Mouse (Mus musculus): ENCODE data around the gene Ntmt1. TPM values are rescaled to one million over a fixed set of nuclear protein-coding genes. Genes with fewer than 3 reads are reported as not detected.

Gene Ntmt1
- polyA plus RNA-seq, 1 experiment: 35.6 TPM

DNA sequence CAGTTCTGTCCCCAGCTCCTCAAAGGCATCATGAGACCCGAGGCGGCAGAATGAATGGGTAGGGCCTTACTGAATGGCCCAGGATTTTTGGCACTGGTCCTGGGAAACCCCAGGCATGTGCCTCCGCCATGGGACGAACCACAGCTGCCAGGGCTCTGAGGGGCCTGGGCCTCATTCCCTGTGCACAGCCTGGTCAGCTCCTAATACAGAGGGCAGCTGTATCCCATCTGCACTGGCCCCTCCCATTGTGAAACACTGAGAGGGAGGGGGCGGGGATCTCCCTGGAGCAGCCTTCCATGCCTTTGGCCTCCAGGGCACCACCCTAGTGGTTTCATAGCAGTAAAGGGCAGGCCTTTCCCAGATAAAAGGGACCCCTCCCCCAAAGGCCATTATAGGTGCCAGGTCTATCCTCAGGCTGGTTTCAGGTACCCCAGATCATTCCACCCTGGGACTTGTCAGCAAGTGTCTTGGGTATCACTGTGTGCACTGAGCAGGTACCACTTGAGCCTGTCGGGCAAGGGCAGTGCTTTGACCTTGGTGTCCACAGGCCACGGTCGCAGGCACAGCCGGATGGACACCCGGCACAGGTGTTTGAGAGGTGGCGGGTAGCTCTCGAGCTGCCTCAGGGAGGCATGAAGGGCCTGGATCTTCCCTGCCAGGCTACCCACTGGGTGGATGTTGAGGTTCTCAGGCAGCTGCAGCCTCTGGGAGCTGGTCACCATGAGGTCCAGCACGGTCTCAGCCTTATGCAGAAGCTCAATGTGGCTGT, 15.9 kb downstream of the Ntmt1 start:
- no peak for DNase-seq (ENCODE audit: low read depth)

DNA sequence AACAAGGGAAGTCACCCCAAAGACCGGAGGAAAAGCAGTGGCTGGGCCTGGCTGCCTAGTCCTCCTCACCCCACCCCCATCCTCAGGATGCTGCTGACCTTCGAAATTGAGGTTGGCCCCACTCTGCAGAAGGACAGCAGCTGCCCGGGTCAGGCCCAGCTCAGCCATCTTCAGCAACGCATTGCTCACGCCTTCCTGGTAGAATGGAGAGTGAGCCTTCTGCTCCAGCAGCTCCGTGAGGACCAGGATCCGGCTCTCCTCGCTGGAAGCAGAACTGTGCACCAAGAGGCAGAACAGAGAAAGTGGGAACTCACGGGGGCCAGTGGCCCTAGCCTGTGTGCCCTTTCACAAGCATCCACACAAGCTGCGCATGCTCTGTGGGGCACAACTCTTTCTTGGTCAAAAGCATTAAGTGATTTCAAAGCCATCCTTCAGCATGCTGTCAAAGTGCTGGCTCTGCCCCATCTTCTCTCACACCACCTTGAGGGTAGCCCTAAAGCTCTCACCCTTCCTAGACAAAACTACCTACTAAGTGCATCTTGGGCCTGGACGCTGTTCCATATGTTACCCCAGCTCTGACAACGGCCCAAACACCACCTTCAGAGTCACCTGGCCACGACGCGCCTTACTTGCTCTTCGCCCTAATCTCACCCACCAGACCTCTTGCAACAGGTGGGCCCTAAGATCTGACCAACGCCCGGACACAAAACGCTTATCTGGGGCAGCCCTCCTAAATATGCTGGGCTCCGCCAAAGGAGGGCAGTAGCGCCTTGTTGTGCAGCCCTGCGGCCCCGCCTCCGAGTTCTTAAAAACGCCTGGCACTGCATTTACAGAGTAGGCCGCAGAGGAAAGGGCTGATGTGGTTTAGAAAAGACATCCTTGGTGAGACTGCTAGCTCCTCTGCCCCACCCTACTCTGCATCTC, 19.5 kb downstream of the Ntmt1 start:
- DNase-seq (ENCODE audit: low read depth): no peak

DNA sequence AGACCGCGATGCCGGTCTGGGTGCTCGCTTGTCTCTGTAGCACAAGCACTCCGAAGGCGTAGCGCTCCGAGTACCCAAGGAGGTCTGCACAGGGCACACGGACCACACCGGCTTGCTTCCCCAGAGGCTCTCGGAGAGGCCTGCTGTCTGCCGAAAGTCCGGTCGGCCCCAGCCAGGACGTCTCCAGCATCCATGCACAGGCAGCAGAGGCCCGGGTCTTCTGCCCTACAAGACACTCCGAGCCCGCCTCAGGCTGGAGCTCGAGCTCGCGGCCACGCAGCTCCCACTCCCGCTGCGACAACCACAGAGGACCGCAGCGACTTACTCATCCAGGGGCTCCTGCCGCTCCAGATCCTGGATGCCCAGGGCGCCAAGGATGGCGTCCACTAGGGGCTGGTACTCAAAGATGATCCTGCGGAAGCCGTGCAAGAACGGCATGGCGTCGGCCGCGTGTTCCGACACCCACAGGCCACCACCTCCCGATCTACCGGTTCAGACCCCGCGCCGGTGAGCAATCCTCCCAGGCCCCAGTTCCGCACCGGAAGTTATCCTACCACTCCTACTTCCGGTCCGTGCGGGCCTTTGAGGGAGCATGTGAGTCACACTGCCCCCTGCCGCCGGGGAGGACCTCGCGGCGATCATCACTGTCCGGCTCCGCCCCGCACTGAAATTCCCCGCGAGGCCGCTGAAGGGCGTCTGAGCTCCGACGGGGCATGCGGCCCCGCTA, 20.3 kb downstream of the Ntmt1 start:
- no peak for DNase-seq (ENCODE audit: low read depth)

DNA sequence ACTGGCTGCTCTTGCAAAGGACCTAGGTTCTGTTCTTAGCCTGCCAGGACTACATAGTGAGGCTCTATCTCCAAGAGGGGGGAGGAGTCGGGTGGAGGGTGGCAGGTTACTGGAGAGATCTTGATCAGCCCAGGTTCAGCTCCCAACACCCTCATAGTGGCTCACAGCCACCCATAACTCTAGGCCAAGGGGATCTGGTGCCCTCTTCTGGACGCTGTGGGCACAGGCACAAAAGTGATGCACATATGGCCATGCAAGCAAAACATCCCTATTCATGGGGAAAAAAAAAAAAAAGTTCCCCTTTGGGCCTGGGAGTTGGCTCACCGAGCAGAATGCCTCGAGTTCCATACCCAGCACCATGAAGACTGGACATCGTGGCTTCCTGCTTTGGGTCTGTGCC, 21.7 kb downstream of the Ntmt1 start:
- DNase-seq (ENCODE audit: low read depth): no peak

DNA sequence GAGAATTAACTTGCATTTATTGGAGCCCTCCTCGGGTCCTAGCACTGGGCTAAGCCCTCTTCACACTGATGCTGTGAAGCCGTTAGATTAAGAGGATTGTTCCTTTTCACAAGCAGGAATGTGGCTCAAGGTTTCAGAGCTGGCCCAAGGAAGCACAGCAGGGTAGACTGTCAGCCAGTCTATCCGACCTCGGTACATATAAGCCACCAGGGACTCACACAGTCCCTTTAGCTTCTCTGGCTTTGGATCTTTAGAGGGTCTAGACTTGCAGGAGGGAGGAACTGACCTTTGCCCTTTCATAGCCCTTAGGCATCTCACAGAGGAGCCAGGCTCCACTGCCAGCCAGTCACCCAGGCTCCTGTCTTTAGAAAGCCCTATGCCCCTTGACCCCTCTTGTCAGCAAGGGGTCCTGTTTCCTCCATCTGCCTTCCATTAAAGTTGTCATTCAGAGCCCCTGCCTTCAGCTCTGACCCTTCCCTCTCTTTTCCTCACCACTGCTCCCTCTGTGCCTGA, 22.7 kb downstream of the Ntmt1 start, which contains the start of gene Asb6:
TSS of gene Asb6 (minus strand) at position 51 of the 513 bp plus-strand sequence.
- no peak for DNase-seq (ENCODE audit: low read depth)

DNA sequence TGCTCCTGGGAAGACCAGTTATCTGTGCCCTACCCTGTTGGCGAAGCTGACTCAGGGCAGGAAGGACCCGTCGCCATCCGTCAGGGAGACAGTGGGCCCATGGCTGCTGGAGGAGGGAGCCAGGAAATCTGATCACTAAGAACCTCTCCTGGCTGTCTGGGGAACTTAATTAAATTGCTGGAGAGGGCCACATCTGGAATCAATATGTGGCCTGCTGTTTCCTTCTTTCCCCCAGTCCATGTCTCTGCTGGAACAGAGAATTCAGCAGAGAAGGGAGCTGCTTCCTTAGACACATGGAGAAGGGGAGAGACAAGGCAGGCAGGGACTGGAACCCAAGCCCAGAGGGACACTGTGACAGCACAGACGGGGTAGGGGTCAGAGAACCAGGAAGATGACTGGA, 26.0 kb downstream of the Ntmt1 start:
- no peak for DNase-seq (ENCODE audit: low read depth)

DNA sequence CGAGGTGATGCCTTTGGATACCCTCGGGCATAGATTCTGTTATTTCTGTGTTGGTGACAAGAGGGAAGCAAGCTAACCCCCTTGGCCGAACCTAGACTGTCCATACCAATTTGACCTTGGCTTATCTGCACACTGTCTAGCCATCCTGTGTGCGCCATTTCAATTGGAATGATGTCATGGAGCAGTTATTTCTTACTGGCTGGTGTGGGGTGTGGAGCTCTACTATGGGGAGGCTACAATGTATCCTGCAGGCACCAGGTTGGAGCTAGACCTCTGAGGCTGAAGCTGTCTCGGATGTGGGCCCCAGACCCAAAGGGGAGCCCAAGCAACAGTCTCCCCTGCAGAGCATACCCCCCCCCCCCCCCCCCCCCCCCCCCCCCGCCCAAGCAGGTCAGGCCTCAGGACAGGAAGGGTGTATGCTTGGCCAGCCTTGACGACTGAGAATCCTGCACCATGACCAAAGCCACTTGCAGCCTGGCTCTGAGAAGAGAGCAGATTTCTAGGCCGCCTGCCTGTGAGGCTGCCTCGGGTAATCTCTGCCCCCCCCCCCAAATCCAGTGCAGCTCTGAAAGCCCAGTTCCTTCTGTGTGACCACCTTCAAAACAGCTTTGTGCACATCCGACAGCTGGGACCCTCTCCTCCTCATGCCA, 26.9 kb downstream of the Ntmt1 start, which contains the start of gene Prrx2:
TSS of gene Prrx2 (plus strand) at position 600 of the 650 bp plus-strand sequence.
- DNase-seq (ENCODE audit: low read depth): no peak

DNA sequence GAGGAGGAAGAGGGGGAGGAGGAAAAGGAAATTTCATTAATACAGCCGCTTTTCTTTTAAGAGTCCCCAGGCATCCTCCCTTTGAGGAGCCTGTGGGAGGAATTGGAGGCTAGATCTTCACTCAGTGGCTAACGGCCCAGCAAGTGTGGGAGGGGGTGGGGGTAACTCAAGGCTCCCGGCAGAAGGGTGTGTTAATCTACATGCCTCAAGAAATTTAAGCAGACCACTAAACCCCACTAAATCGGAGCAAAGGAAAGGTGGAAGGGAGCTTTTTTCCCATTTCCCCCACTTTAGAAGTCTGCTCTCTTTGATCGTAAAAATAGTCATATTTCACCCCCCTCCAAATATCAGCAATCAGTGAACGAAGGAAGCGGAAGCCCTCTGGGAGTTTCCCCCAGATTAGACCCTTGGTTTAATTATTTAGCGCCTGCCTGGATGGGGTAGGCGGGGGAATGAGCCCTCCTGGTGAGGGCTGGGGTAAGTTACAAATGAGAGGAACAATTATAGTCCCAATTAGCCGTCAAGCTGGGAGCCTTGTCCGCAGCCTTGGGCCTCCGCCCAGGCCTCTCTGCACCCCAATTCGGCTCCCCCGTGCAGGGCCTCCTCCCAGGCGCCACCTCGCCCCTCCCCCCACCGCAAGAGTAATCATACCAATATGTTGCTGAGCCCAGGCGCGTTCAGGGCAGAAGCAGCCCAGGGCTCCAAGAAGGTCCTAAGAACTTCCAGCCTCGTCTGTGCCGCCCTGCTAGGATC, 28.8 kb downstream of the Ntmt1 start:
- no peak for DNase-seq (ENCODE audit: low read depth)

DNA sequence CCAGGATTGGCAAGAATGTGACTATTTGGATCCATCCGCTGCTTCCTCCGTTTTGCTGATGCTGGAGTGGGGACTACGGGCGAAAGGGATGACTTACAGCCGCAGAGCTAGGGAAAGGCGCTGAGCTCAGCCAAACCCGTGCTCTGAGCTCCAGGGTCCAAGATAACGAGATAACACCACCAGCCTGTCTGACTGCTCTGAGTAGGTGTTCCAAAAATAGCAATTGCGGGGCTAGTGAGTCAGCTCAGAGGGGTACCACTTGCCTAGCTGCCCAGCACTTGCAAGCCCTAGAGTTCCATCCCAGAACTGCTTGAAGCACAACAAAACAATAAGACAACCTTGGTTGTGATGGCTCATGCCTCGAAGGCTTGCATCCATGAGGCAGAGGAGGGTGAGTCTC, 35.0 kb downstream of the Ntmt1 start:
- no peak for DNase-seq (ENCODE audit: low read depth)

DNA sequence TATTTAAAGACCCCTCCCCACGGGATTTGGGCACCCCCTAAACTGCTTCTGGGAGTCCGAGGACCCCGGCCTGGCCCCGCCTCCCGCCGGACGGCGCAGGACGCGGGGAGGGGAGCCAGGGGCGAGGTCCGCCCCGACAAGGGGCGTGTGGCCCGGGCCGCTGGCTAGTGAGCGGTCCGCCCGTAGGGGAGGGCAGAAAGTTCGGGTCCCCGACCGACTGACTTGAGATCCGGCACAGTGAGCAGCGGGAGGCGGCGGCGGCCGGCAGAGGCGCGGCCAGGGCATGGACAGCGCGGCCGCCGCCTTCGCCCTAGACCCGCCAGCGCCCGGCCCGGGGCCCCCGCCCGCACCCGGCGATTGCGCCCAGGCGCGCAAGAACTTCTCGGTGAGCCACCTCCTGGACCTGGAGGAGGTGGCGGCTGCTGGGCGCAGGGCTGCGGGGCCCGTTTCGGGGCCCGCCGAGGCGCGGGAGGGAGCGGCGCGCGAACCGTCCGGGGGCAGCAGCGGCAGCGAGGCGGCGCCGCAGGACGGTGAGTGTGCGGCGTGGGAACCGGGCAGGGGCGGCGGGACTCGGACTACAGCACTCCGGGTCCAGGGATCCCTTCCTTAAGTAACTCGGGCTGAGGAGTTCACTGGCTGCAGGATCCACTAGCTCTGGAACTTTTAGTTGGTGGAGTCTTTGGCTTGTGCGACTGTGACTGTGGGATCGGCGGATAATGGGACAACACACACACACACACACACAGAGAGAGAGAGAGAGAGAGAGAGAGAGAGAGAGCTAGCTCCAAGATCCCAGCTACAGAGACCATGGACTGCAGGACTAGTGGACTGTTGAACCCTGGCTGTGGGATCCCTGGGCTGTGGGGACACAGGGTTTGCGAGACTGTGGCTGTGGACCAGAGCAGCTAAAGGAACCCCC, 37.8 kb downstream of the Ntmt1 start:
- no peak for DNase-seq (ENCODE audit: low read depth)

DNA sequence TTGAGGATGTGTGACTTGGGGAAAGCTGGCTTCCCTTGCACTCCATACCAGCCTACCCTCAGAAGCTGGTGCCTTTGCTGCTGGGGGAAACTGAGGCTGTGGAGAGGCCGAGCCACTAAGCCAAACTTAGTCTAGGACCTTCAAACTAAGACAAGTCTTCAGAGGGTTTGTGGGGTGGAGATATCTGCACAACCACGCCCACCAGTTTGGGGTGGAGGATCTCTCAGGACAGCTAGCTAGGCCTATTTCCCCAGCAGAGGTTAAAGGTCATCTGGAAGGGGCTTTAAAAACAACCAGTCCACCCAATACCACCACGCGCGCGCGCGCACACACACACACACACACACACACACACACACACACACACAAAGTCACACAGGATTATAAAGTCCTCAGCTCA, 38.6 kb downstream of the Ntmt1 start:
- no peak for DNase-seq (ENCODE audit: low read depth)

DNA sequence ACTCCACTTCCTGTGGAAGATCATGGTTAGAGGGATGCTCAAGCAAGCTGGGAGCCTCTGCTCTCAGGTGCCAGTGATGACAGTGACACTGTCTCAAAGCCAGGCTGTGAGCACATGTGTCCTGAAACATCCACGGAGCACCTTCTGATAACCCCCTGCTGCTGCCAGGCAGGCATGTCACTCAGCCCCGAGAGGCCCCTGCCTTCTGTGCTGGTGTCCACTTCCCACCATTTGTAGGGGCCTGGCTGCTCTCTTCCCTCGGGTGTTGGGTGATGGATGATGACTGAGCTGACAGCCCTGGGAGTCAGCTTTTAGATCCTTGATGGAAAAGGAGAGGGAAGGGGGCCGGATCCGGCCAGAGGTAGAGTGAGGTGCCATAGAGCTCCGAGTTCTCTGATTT, 39.1 kb downstream of the Ntmt1 start:
- DNase-seq (ENCODE audit: low read depth): no peak

DNA sequence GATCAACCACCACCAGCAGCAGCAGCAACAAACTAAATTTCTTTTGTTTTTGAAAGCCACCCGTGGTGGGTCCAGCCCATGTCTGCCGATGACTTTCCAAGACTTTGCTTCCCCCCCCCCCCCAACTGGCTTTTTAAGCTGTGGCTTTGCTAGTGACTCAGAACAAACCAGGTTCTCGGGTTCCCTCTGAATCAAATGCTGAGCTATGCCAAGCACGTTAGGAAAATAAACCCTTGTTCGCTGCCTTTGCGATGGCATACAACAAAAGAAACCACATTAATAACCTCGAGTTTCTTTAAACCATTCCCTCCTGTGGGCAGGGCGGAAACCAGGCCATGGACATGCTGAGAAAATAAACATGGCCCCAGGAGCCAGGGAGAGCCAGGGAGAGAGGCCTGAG, 40.6 kb downstream of the Ntmt1 start:
- DNase-seq (ENCODE audit: low read depth): no peak

DNA sequence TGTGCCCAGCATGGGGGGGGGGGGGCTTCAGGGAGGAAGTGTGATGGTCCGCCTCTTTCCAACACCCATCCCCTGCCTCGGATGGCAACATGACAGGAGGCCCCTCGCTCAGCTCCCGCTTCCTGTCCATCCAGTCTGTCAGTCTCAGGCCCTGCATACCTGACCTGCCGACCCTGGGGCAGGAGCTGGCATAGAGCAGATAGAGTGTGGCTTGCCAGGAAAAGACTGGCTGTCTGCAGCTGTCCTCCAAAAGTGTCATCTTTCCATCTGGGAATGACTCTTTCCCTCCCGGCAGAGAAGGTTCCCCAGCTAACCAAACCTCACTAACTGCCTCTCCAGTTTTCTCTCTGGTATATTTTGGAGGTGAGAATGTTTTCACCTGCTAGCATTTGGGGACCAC, 43.0 kb downstream of the Ntmt1 start:
- DNase-seq (ENCODE audit: low read depth): no peak

DNA sequence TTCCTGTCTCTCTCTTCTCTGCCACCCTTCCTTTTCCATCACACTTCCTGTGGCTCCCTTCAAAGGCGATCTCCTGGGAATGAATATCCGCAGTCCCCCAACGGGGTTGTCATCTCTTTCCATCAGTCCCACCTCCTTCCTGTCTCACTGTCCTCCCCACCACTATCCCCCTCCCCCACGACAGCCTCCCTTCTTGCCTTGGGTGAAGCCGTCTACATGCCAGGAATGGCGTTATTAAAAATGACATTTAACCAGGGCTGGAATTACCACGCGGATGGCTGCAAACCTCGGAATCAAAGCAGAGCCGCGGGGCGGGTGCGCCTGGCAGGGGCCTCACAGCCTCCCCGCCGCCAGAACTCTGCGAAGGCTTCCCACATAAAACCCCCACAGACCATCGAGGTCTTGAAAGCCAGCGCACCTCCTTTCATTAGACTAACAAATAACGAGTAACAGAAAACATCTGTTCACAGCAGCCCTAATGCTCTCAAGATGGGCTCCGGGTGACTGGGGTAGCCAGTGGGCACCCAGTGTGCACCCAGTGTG, 45.2 kb downstream of the Ntmt1 start:
- DNase-seq (ENCODE audit: low read depth): no peak

DNA sequence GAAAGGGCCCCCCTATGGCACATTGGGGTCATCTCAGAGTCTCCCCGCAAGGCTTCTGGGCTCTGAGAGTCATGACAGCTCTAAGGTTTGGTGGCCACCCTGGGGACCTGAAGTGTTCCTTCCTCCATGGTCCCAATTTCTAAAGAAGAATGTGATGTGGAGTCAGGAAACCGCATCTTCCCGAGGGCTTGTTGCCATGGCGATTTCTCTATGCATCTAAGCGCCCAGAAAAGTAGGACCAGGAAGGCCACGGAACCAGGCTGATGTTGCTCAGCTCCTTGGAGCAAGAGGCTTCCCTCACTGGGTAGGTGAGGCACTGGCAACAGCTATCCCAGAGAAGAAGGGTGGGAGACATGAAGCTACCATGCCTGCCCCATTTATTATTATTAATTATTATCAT, 49.5 kb downstream of the Ntmt1 start:
- no peak for DNase-seq (ENCODE audit: low read depth)

DNA sequence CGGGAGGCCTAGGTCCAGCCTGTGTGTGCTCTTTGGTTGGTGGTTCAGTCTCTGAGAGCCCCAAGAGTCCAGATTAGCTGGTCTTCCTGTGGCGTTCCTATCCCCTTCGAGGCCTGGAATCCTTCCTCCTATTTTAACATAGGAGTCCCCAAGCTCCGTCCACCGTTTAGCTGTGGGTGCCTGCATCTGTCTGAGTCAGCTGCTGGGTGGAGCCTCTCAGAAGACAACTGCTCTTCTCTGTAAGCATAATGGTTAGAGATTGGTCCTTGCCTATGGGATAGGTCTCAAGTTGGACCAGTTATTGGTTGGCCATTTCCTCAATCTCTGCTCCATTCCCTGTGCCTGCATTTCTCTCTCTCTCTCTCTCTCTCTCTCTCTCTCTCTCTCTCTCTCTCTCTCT, 52.2 kb downstream of the Ntmt1 start:
- no peak for DNase-seq (ENCODE audit: low read depth)

DNA sequence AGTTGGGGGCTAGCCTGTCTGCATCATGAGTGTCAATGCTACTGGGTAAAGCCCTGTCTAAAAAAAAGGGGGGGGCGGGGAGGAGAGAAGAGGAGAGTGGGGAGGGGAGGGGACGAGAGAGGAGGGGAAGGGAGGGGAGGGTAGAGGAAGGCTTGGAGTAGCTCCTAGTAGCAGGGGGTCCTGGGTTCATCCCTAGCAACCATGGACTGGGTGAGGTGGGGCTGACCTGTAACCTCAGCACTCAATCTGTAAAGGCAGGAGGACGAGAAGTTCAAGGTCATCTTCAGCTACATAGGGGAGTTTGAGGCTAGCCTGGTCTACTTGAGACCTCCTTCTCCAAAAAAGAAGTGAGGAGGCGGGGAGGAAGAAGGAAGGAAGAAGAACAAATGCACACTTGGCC, 54.5 kb downstream of the Ntmt1 start:
- no peak for DNase-seq (ENCODE audit: low read depth)

DNA sequence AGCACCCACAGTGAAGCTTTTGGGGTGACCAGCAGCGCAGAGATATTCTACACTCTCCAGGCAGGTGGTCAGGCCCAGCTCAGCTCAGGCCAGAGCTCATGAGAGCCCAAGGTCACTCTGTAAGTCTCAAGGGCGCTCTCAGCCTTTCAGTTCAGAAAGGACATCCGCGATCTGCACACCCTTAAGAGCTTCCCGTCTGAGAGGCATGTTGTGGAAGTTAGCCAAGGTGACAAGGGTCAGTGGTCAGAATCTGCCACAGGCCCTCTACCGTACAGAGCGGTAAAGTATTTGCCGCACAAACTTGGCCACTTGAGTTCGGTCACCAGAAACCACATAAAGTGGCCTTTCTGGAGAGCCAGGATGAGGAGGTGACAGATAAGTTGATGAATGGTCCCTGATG, 55.9 kb downstream of the Ntmt1 start:
- no peak for DNase-seq (ENCODE audit: low read depth)

All from gonadal fat pad, adult 2 months (tissue).